Mouse (Mus musculus): ENCODE measurements around the gene Arhgap4. TPM values are rescaled to one million over a fixed set of nuclear protein-coding genes. Genes with fewer than 3 reads are reported as not detected.

Arhgap4 gene
- polyA plus RNA-seq, 1 experiment from 2014 or later: 2.6 TPM

DNA sequence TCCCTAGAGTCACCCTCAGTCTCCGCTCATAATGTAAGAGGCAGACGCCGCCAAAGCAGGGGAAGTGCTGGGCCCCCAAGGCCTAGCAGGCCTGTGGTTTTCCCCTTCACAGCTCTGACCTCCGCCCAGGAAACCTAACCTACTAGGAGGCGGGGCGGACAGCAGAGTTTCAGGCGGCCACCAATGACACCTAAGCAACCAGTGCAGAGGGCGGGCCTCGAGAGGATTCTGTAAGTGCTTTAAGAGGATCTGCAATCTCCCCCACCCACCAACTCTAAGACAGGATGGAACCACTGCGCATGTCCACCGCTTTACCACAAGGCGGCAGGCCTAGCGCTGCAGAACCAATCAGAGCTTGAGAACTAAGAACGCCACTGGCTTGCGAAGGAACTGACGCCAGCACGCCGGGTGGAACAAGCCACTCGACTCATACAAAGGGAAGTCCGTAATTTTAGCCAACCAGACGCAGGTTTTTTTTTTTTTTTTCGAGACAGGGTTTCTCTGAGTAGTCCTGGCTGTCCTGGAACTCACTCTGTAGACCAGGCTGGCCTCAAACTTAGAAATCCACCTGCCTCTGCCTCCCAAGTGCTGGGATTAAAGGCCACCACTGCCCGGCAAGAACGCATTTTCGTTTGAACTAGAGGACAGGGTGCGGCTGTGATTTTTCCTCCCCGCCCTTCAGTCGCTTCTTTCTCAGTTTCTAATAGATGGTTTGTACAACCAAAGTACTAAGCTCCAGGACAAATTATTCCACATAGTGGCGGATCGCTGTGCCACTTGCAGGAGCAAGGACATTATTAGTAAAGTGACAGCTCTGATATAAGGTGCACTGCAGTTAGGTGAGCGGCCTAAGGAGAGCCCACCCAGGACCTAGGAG, 6.6 kb downstream of the Arhgap4 start:
- whole genome bisulfite sequencing: 21% methylated on average over 31 of the region's 31 CpGs
- Histone ChIP-seq H3K36me3 (ENCODE audit: insufficient read depth) (peaks cover 29% of the 10 kb centered on the region; the same call in 1 of the 2 replicates), H3K27ac (ENCODE audit: low read depth) (peak overlapping the region; percentile 84), H3K4me2 (peak overlapping the region; percentile 55), H3K27me3 (ENCODE audit: insufficient read depth, low read length) (no peaks in the 10 kb centered on the region), H3K4me1 (ENCODE audit: insufficient read depth) (no peaks in the 10 kb centered on the region), H3K9ac (peak overlapping the region; percentile 6; the same call in 1 of the 2 replicates), H3K4me3 (ENCODE audit: low read depth, low read length) (peak overlapping the region; percentile 12; the same call in 1 of the 2 replicates), H3K9me3 (ENCODE audit: low read depth, low read length) (no peaks in the 10 kb centered on the region)
- ATAC-seq (ENCODE audit: insufficient read depth) (peak; percentile 97), DNase-seq (peak; percentile 95)
- TF ChIP-seq CTCF (IDR thresholded peaks at IDR 0.05; ENCODE audit: low read depth): peak; percentile 66

- no peaks in the 10 kb centered on the region for H3K36me3 ChIP-seq (ENCODE audit: insufficient read depth)
- no peak for ATAC-seq (ENCODE audit: insufficient read depth)
- TF ChIP-seq CTCF (IDR thresholded peaks at IDR 0.05; ENCODE audit: low read depth): no peak
- peak overlapping the region; percentile 51; the same call in 1 of the 2 replicates for H3K4me2 ChIP-seq
- no peaks in the 10 kb centered on the region for H3K4me1 ChIP-seq (ENCODE audit: insufficient read depth)
- WGBS: 84% methylated on average over 2 of the region's 2 CpGs
- H3K9ac ChIP-seq: no peak overlapping the region
- no peaks in the 10 kb centered on the region for H3K9me3 ChIP-seq (ENCODE audit: low read depth, low read length)
- no peak for DNase-seq
- no peaks in the 10 kb centered on the region for H3K27me3 ChIP-seq (ENCODE audit: insufficient read depth, low read length)
- no peak overlapping the region for H3K4me3 ChIP-seq (ENCODE audit: low read depth, low read length)
- H3K27ac ChIP-seq (ENCODE audit: low read depth): no peak overlapping the region
Observed at GRCm38 (mm10) chrX:73911588-73911987, 10.1 kb downstream of the Arhgap4 start.

DNA sequence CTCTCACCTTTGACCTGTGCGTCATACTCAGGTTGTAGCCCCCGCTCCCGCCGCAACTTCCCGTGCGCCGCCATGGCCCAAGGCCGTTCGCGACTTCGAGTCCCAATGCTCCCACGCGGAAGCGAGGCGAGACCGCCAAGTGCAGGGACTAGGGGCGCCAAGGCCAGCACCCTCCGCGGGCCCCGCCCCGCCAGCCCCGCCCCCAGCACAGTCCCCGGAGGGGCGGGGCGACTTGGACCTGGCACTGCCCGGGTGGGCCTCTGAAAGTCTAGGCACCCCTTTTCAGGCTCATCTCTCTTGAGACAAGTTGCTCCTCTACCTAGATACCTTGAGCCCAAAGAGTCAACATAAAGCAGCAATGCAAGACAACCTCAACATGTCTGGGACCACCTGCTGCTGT, 10.5 kb downstream of the Arhgap4 start:
- Histone ChIP-seq H3K9me3 (ENCODE audit: low read depth, low read length) (no peaks in the 10 kb centered on the region), H3K4me2 (peak overlapping the region; percentile 51), H3K27me3 (ENCODE audit: insufficient read depth, low read length) (no peaks in the 10 kb centered on the region), H3K4me1 (ENCODE audit: insufficient read depth) (no peaks in the 10 kb centered on the region), H3K36me3 (ENCODE audit: insufficient read depth) (no peaks in the 10 kb centered on the region), H3K9ac (no peak overlapping the region), H3K4me3 (ENCODE audit: low read depth, low read length) (0 out of 2 replicates have a peak overlapping the region, but pooled peaks have one; percentile 9), H3K27ac (ENCODE audit: low read depth) (no peak overlapping the region)
- 27% methylated on average over 26 of the region's 26 CpGs for WGBS
- DNase-seq (no peak), ATAC-seq (ENCODE audit: insufficient read depth) (no peak)
- TF ChIP-seq CTCF (IDR thresholded peaks at IDR 0.05; ENCODE audit: low read depth): no peak

GRCm38 (mm10) chrX:73910451-73910850, 11.2 kb downstream of the Arhgap4 start:
- H3K27me3 ChIP-seq (ENCODE audit: insufficient read depth, low read length): no peaks in the 10 kb centered on the region
- H3K4me2 ChIP-seq: peak overlapping the region; percentile 51; the same call in 1 of the 2 replicates
- no peaks in the 10 kb centered on the region for H3K9me3 ChIP-seq (ENCODE audit: low read depth, low read length)
- no peak overlapping the region for H3K9ac ChIP-seq
- no peak for DNase-seq
- H3K27ac ChIP-seq (ENCODE audit: low read depth): no peak overlapping the region
- H3K4me1 ChIP-seq (ENCODE audit: insufficient read depth): no peaks in the 10 kb centered on the region
- H3K4me3 ChIP-seq (ENCODE audit: low read depth, low read length): 0 out of 2 replicates have a peak overlapping the region, but pooled peaks have one; percentile 9
- H3K36me3 ChIP-seq (ENCODE audit: insufficient read depth): no peaks in the 10 kb centered on the region
- no peak for ATAC-seq (ENCODE audit: insufficient read depth)
- TF ChIP-seq CTCF (IDR thresholded peaks at IDR 0.05; ENCODE audit: low read depth): no peak

DNA sequence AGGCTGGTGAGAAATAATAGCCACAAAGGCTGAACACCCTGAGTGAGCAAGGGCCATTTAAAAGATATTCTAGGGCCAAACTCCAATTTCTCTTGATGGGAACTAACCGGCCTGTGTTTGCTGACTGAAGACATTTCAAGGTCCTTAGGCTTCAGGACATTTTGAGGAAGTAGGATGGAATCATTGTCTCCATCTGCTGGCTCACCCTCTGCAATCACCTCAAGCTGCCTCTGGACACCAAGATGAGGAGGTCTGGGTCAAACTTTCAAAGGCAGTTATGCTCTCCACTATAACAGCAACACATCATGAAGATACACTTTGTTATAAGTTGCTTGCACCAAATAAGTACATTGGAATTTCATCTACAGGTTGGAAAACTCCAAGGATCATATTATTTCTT, 11.6 kb downstream of the Arhgap4 start:
- DNase-seq: no peak
- no peak overlapping the region for H3K9ac ChIP-seq

GRCm38 (mm10) chrX:73897959-73898358, 23.7 kb downstream of the Arhgap4 start:
- Histone ChIP-seq H3K27ac (ENCODE audit: low read depth) (no peak overlapping the region), H3K9ac (no peak overlapping the region), H3K4me3 (ENCODE audit: low read depth, low read length) (no peak overlapping the region), H3K4me1 (ENCODE audit: insufficient read depth) (no peaks in the 10 kb centered on the region), H3K27me3 (ENCODE audit: insufficient read depth, low read length) (no peaks in the 10 kb centered on the region), H3K4me2 (no peak overlapping the region), H3K36me3 (ENCODE audit: insufficient read depth) (no peaks in the 10 kb centered on the region), H3K9me3 (ENCODE audit: low read depth, low read length) (no peaks in the 10 kb centered on the region)
- no peak for ATAC-seq (ENCODE audit: insufficient read depth)
- 62% methylated on average over 3 of the region's 3 CpGs for WGBS
- DNase-seq: no peak
- TF ChIP-seq CTCF (IDR thresholded peaks at IDR 0.05; ENCODE audit: low read depth): 0 out of 2 replicates have a peak, but pooled peaks have one; percentile 32

More for the DNA sequence above, 11.6 kb downstream of the Arhgap4 start:
- no peaks in the 10 kb centered on the region for H3K27me3 ChIP-seq (ENCODE audit: insufficient read depth, low read length)
- no peak overlapping the region for H3K4me3 ChIP-seq (ENCODE audit: low read depth, low read length)
- no peak for ATAC-seq (ENCODE audit: insufficient read depth)
- H3K36me3 ChIP-seq (ENCODE audit: insufficient read depth): no peaks in the 10 kb centered on the region
- H3K4me2 ChIP-seq: no peak overlapping the region
- 78% methylated on average over 1 of the region's 1 CpGs for WGBS
- no peaks in the 10 kb centered on the region for H3K4me1 ChIP-seq (ENCODE audit: insufficient read depth)
- TF ChIP-seq CTCF (IDR thresholded peaks at IDR 0.05; ENCODE audit: low read depth): no peak
- no peaks in the 10 kb centered on the region for H3K9me3 ChIP-seq (ENCODE audit: low read depth, low read length)
- H3K27ac ChIP-seq (ENCODE audit: low read depth): no peak overlapping the region

DNA sequence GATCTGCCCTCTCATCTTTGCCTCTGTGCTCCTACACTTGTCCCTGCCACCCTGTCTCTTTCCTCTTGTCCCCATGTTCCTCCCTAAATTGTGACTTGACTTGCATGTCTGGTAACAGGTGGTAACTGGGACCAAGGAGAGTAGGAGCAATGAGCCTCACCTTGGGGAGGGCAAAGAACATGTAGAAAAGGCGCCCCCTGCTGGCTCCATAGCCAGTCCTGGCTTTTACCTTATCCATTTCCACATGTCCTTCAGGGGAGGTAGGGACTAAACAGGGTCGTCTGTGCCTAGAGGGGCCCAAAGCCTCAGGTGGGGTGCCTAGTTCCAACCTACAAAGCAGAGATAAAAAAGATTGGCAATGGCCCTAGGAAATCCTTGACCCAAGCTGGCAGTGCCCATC, 26.0 kb downstream of the Arhgap4 start, which contains the start of gene L1cam:
TSS of gene L1cam (minus strand) at position 387 of the 400 bp plus-strand sequence.
- peak; percentile 54 for TF ChIP-seq CTCF (IDR thresholded peaks at IDR 0.05; ENCODE audit: low read depth)
- no peaks in the 10 kb centered on the region for H3K36me3 ChIP-seq (ENCODE audit: insufficient read depth)

More for the DNA sequence above, 26.0 kb downstream of the Arhgap4 start, which contains the start of gene L1cam:
- Histone ChIP-seq H3K4me3 (ENCODE audit: low read depth, low read length) (no peak within 1 kb of the TSS), H3K27ac (ENCODE audit: low read depth) (no peak within 1 kb of the TSS), H3K27me3 (ENCODE audit: insufficient read depth, low read length) (no peaks in the 10 kb centered on the region), H3K9me3 (ENCODE audit: low read depth, low read length) (no peaks in the 10 kb centered on the region), H3K4me1 (ENCODE audit: insufficient read depth) (no peaks in the 10 kb centered on the region), H3K9ac (no peak within 1 kb of the TSS), H3K4me2 (no peak within 1 kb of the TSS)
- ATAC-seq (ENCODE audit: insufficient read depth): no peak
- DNase-seq: peak; percentile 44
- WGBS: 0% methylated on average over 2 of the region's 2 CpGs
